Mouse (Mus musculus) MEL (cell line): ENCODE data around the gene Rapgef2. TPM values are rescaled to one million over a fixed set of nuclear protein-coding genes. Genes with fewer than 3 reads are reported as not detected.

Experiments used
- DNase-seq: peaks from one replicate; pipeline ENCODE4 v3.0.0; 2011; ENCODE audit warnings: low read depth, low spot score
- H3K27ac ChIP-seq: 2 replicates; pipeline ENCODE4 v1.5.1; 2012; ENCODE audit warnings: low read depth, mild to moderate bottlenecking, control low read depth, low read length, moderate library complexity; ENCODE audit not compliant: control insufficient read depth
- H3K27me3 ChIP-seq, 2 experiments: fragments of 150-350 bp in 1 of 2; sonication (generic) in 1 of 2; 2 replicates each; pipeline ENCODE4 v1.6.1; 2012; ENCODE audit warnings: low read length in 2 of 2, mild to moderate bottlenecking in 2 of 2, improper control_type of control experiment in 1 of 2, moderate library complexity in 1 of 2; ENCODE audit not compliant: insufficient read depth in 2 of 2, control insufficient read depth in 1 of 2
- H3K36me3 ChIP-seq, 2 experiments: 2 replicates each; pipeline ENCODE4 v1.6.1; 2012 to 2014; ENCODE audit warnings: low read length in 2 of 2, improper control_type of control experiment in 1 of 2, inconsistent platforms in 1 of 2, mild to moderate bottlenecking in 1 of 2; ENCODE audit not compliant: insufficient read depth in 2 of 2, control insufficient read depth in 1 of 2
- H3K4me1 ChIP-seq, 2 experiments: fragments of 150-350 bp in 1 of 2; sonication (generic) in 1 of 2; 2 replicates each; pipeline ENCODE4 v1.6.1; 2012; ENCODE audit warnings: low read length in 2 of 2, improper control_type of control experiment in 1 of 2, mild to moderate bottlenecking in 1 of 2; ENCODE audit not compliant: insufficient read depth in 2 of 2, control insufficient read depth in 1 of 2
- H3K4me3 ChIP-seq, 2 experiments: fragments of 150-350 bp in 1 of 2; sonication (generic) in 1 of 2; 2 replicates each; pipeline ENCODE4 v1.5.1; 2012; ENCODE audit warnings: low read depth in 2 of 2, low read length in 2 of 2, mild to moderate bottlenecking in 2 of 2, moderate library complexity in 2 of 2, control low read depth in 1 of 2, improper control_type of control experiment in 1 of 2; ENCODE audit not compliant: control insufficient read depth in 1 of 2, insufficient read depth in 1 of 2
- H3K79me2 ChIP-seq: 2 replicates; pipeline ENCODE4 v1.6.1; 2012; ENCODE audit warnings: mild to moderate bottlenecking, low read length, moderate library complexity; ENCODE audit not compliant: control insufficient read depth, poor library complexity, insufficient read depth
- H3K9ac ChIP-seq: 2 replicates; pipeline ENCODE4 v1.6.1; 2012; ENCODE audit warnings: low read depth, mild to moderate bottlenecking, control low read depth, low read length, moderate library complexity; ENCODE audit not compliant: control insufficient read depth, poor library complexity, severe bottlenecking
- H3K9me3 ChIP-seq: fragments of 150-350 bp; sonication (generic); replicated peaks from 2 replicates; pipeline ENCODE4 v1.6.1; 2012; ENCODE audit warnings: mild to moderate bottlenecking, low read length, improper control_type of control experiment, moderate library complexity; ENCODE audit not compliant: insufficient read depth
- BHLHE40 ChIP-seq: IDR thresholded peaks from 2 replicates; pipeline ENCODE4 v1.6.1; 2012; ENCODE audit warnings: low read depth, mild to moderate bottlenecking, inconsistent platforms, low read length, improper control_type of control experiment, borderline replicate concordance
- CHD1 ChIP-seq: IDR thresholded peaks from 2 replicates; pipeline ENCODE4 v1.6.1; 2012; ENCODE audit warnings: low read depth, mild to moderate bottlenecking, inconsistent platforms, low read length, improper control_type of control experiment
- E2F4 ChIP-seq: IDR thresholded peaks from 2 replicates; pipeline ENCODE4 v1.6.1; 2011; ENCODE audit warnings: low read depth, low read length, improper control_type of control experiment, borderline replicate concordance
- ELF1 ChIP-seq: IDR thresholded peaks from 2 replicates; pipeline ENCODE4 v1.6.1; 2014; ENCODE audit warnings: low read depth, mild to moderate bottlenecking, inconsistent platforms, low read length, improper control_type of control experiment, moderate library complexity
- EP300 ChIP-seq, 2 experiments: IDR thresholded peaks; 2 replicates each; pipeline ENCODE4 v1.6.1; 2011; ENCODE audit warnings: improper control_type of control experiment in 2 of 2, low read length in 2 of 2, low read depth in 1 of 2, mild to moderate bottlenecking in 1 of 2
- GABPA ChIP-seq: IDR thresholded peaks from 2 replicates; pipeline ENCODE4 v1.6.1; 2012; ENCODE audit warnings: low read depth, mild to moderate bottlenecking, inconsistent platforms, low read length, improper control_type of control experiment, moderate library complexity
- GATA1 ChIP-seq: IDR thresholded peaks from 2 replicates; pipeline ENCODE4 v1.6.1; 2011; ENCODE audit warnings: low read depth, low read length, improper control_type of control experiment
- JUND ChIP-seq: IDR thresholded peaks from 2 replicates; pipeline ENCODE4 v1.6.1; 2011; ENCODE audit warnings: low read depth, mild to moderate bottlenecking, improper control_type of control experiment, low read length
- MAX ChIP-seq: IDR thresholded peaks from 2 replicates; pipeline ENCODE4 v1.6.1; 2011; ENCODE audit warnings: low read length, improper control_type of control experiment
- MAZ ChIP-seq: IDR thresholded peaks from 2 replicates; pipeline ENCODE4 v1.6.1; 2012; ENCODE audit warnings: low read depth, mild to moderate bottlenecking, inconsistent platforms, low read length, improper control_type of control experiment
- MEF2A ChIP-seq: IDR thresholded peaks from 2 replicates; pipeline ENCODE4 v1.6.1; 2014; ENCODE audit warnings: low read depth, mild to moderate bottlenecking, inconsistent platforms, low read length, improper control_type of control experiment; ENCODE audit not compliant: poor library complexity, insufficient replicate concordance, severe bottlenecking; ENCODE audit errors: extremely low read depth
- MXI1 ChIP-seq: IDR thresholded peaks from 2 replicates; pipeline ENCODE4 v1.6.1; 2011; ENCODE audit warnings: mild to moderate bottlenecking, low read depth, low read length, improper control_type of control experiment
- MYB ChIP-seq: IDR thresholded peaks from 2 replicates; pipeline ENCODE4 v1.6.1; 2011; ENCODE audit warnings: mild to moderate bottlenecking, low read depth, low read length, improper control_type of control experiment
- MYC ChIP-seq: IDR thresholded peaks from 2 replicates; pipeline ENCODE4 v1.6.1; 2011; ENCODE audit warnings: low read depth, mild to moderate bottlenecking, low read length, improper control_type of control experiment, moderate library complexity
- NELFE ChIP-seq: IDR thresholded peaks from 2 replicates; pipeline ENCODE4 v1.6.1; 2011; ENCODE audit warnings: low read depth, low read length, improper control_type of control experiment
- NRF1 ChIP-seq: IDR thresholded peaks from 2 replicates; pipeline ENCODE4 v1.6.1; 2014; ENCODE audit warnings: low read depth, mild to moderate bottlenecking, inconsistent platforms, low read length, improper control_type of control experiment, moderate library complexity; ENCODE audit not compliant: poor library complexity, insufficient read depth, severe bottlenecking
- POLR2A ChIP-seq, 2 experiments: IDR thresholded peaks; 2 replicates each; pipeline ENCODE4 v1.6.1; 2011 to 2012; ENCODE audit warnings: low read length in 2 of 2, mild to moderate bottlenecking in 2 of 2, control low read depth in 1 of 2, improper control_type of control experiment in 1 of 2, low read depth in 1 of 2, moderate library complexity in 1 of 2; ENCODE audit not compliant: control insufficient read depth in 1 of 2, insufficient read depth in 1 of 2, poor library complexity in 1 of 2
- POLR2AphosphoS5 ChIP-seq: IDR thresholded peaks from 2 replicates; pipeline ENCODE4 v1.6.1; 2012; ENCODE audit warnings: low read depth, borderline replicate concordance, mild to moderate bottlenecking, inconsistent platforms, low read length, moderate library complexity, mixed read lengths
- RAD21 ChIP-seq: IDR thresholded peaks from 2 replicates; pipeline ENCODE4 v1.6.1; 2011; ENCODE audit warnings: mild to moderate bottlenecking, low read depth, low read length, improper control_type of control experiment
- RCOR1 ChIP-seq: IDR thresholded peaks from 2 replicates; pipeline ENCODE4 v1.6.1; 2012; ENCODE audit warnings: low read depth, mild to moderate bottlenecking, inconsistent platforms, low read length, improper control_type of control experiment
- SIN3A ChIP-seq: IDR thresholded peaks from 2 replicates; pipeline ENCODE4 v1.6.1; 2012; ENCODE audit warnings: low read length, improper control_type of control experiment, inconsistent platforms
- TAL1 ChIP-seq: IDR thresholded peaks from 2 replicates; pipeline ENCODE4 v1.6.1; 2012; ENCODE audit warnings: mild to moderate bottlenecking, inconsistent platforms, low read length, moderate library complexity, mixed read lengths
- TCF12 ChIP-seq: IDR thresholded peaks from 2 replicates; pipeline ENCODE4 v1.6.1; 2014; ENCODE audit warnings: low read depth, mild to moderate bottlenecking, inconsistent platforms, low read length, improper control_type of control experiment, moderate library complexity
- UBTF ChIP-seq: IDR thresholded peaks from 2 replicates; pipeline ENCODE4 v1.6.1; 2012; ENCODE audit warnings: low read depth, mild to moderate bottlenecking, inconsistent platforms, low read length, improper control_type of control experiment, moderate library complexity, borderline replicate concordance; ENCODE audit not compliant: insufficient read depth
- USF1 ChIP-seq: IDR thresholded peaks from 2 replicates; pipeline ENCODE4 v1.6.1; 2014; ENCODE audit warnings: low read depth, mild to moderate bottlenecking, inconsistent platforms, low read length, improper control_type of control experiment, moderate library complexity
- USF2 ChIP-seq, 2 experiments: IDR thresholded peaks; 2 replicates each; pipeline ENCODE4 v1.6.1; 2011 to 2012; ENCODE audit warnings: improper control_type of control experiment in 2 of 2, low read length in 2 of 2, borderline replicate concordance in 1 of 2, inconsistent platforms in 1 of 2, low read depth in 1 of 2, mild to moderate bottlenecking in 1 of 2; ENCODE audit not compliant: insufficient read depth in 1 of 2
- ZC3H11A ChIP-seq: IDR thresholded peaks from 2 replicates; pipeline ENCODE4 v1.6.1; 2012; ENCODE audit warnings: low read depth, mild to moderate bottlenecking, inconsistent platforms, low read length, improper control_type of control experiment
- ZKSCAN1 ChIP-seq: IDR thresholded peaks from 2 replicates; pipeline ENCODE4 v1.6.1; 2012; ENCODE audit warnings: low read depth, mild to moderate bottlenecking, inconsistent platforms, low read length, improper control_type of control experiment, moderate library complexity
- polyA plus RNA-seq, 2 experiments: library from polyadenylated mRNA; stranded (reverse) in 1 of 2; unstranded in 1 of 2; fragments of >175 nt in 1 of 2; fragments of >200 nt in 1 of 2; gene quantifications; 2 replicates each; pipeline versions ENCODE4 v1.2.1 to v1.2.4; 2012; ENCODE audit warnings: low replicate concordance in 2 of 2, low read depth in 1 of 2; ENCODE audit not compliant: insufficient read length in 2 of 2, insufficient read depth in 1 of 2, missing spikeins in 1 of 2
- total RNA-seq: library from RNA; depleted of rRNA; stranded (reverse); fragments of 300-350 nt; gene quantifications from 2 replicates; pipeline ENCODE4 v1.2.3, GENCODE M21; 2012

Gene Rapgef2
- total and polyA plus RNA-seq, 3 experiments = 4.2 to 4.6 TPM; not detected in 1

- TF ChIP-seq TAL1 = no peak
- TF ChIP-seq POLR2A (IDR thresholded peaks at IDR 0.05; ENCODE audit: control insufficient read depth in 1 of 2, insufficient read depth in 1 of 2, low read depth in 1 of 2, low read length in 2 of 2, poor library complexity in 1 of 2) = no peak
- no peak for TF ChIP-seq GABPA
- TF ChIP-seq E2F4 = no peak
- TF ChIP-seq NRF1 = no peak
- TF ChIP-seq ELF1 = no peak
- no peak for TF ChIP-seq ZKSCAN1
- TF ChIP-seq USF1 = no peak
- no peak for TF ChIP-seq NELFE
- no peak for DNase-seq
- peaks cover 0 to 8% of the 10 kb centered on the region in 2 experiments; a peak in 2 of 4 replicates for H3K36me3 ChIP-seq
- no peak overlapping the region for H3K27ac ChIP-seq
- H3K4me3 ChIP-seq = no peak overlapping the region
- no peaks in the 10 kb centered on the region for H3K79me2 ChIP-seq
- H3K9me3 ChIP-seq = no peaks in the 10 kb centered on the region
- no peaks in the 10 kb centered on the region for H3K27me3 ChIP-seq
- peaks cover 0 to 4% of the 10 kb centered on the region in 2 experiments; a peak in 2 of 4 replicates for H3K4me1 ChIP-seq
- no peak overlapping the region for H3K9ac ChIP-seq
Observed at GRCm38 (mm10) chr3:79042973-79043372, 243.3 kb downstream of the Rapgef2 start.

- no peak overlapping the region for H3K27ac ChIP-seq
- no peak overlapping the region for H3K9ac ChIP-seq
- H3K79me2 ChIP-seq = no peaks in the 10 kb centered on the region
- H3K27me3 ChIP-seq = no peaks in the 10 kb centered on the region
- H3K4me3 ChIP-seq = no peak overlapping the region
- peak; percentile 66 for DNase-seq
- H3K36me3 ChIP-seq = peaks cover 0 to 8% of the 10 kb centered on the region in 2 experiments; a peak in 2 of 4 replicates
- H3K4me1 ChIP-seq = peaks cover 0 to 4% of the 10 kb centered on the region in 2 experiments; a peak in 2 of 4 replicates
- H3K9me3 ChIP-seq = no peaks in the 10 kb centered on the region
- TF ChIP-seq TCF12 (0 out of 2 replicates have a peak, but pooled peaks have one; percentile 29), GATA1 (peak; percentile 36; the same call in 1 of the 2 replicates), MYC (no peak), E2F4 (no peak), BHLHE40 (no peak), MAX (no peak), ELF1 (no peak), NELFE (no peak), MAZ (no peak), CHD1 (no peak), GABPA (no peak), POLR2AphosphoS5 (no peak), JUND (no peak), UBTF (no peak), POLR2A (IDR thresholded peaks at IDR 0.05; ENCODE audit: control insufficient read depth in 1 of 2, insufficient read depth in 1 of 2, low read depth in 1 of 2, low read length in 2 of 2, poor library complexity in 1 of 2) (no peak), USF2 (IDR thresholded peaks at IDR 0.05; ENCODE audit: borderline replicate concordance in 1 of 2, insufficient read depth in 1 of 2, low read depth in 1 of 2, low read length in 2 of 2) (no peak), ZC3H11A (no peak), SIN3A (no peak), USF1 (no peak), EP300 (IDR thresholded peaks at IDR 0.05; ENCODE audit: low read depth in 1 of 2, low read length in 2 of 2) (peak; percentile 31 to 60; a peak in 3 of 4 replicates), RCOR1 (peak; percentile 98), RAD21 (no peak), MEF2A (no peak), MYB (no peak), MXI1 (peak; percentile 40; the same call in 1 of the 2 replicates)
Observed at GRCm38 (mm10) chr3:79039666-79040450, 246.5 kb downstream of the Rapgef2 start.
